ENCODE assay signal across 9 mouse cellular contexts in the genomic region with DNA sequence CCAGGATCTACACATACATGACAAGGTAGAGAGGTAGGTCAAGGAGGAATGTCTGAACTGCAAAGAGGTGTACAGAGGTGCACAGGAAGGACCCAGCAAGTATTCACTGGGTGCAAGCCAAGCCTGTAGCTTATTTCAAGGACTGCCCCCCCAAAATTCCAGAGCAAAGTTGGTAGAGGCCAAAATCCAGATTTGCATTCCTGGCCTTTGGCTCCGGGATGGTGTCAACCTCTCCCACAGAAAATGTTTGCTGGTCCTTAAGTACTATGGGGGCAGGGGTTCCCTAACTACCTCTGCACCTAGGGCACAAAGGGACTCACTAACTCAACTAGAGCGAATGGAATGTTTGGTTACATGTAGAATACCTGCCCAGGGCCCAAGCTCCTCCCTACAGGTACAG. TPM values are rescaled to one million over a fixed set of nuclear protein-coding genes. Genes with fewer than 3 reads are reported as not detected.
DNase-seq lines count a peak whose midpoint lies in the region; ATAC-seq lines count a peak whose summit lies in the region.
"Had no signal": no experiment of that assay in that cellular context is flagged by ENCODE, and none has a peak within 500 bp of the region (broad histone marks: within the 10 kb centered on the region; RNA-seq: fewer than 3 reads in every experiment).

No protein-coding gene starts in this region.

- peak overlapping the region; percentile 75 for H3K9ac ChIP-seq in intestine, embryonic 14.5 days (ENCODE audit: low read length)

- peaks cover 55% of the 10 kb centered on the region for H3K36me3 ChIP-seq in erythroblast, embryonic 14.5 days (ENCODE audit: control insufficient read depth)
- H3K36me3 ChIP-seq in intestine, embryonic 14.5 days (ENCODE audit: control insufficient read depth, insufficient read depth, low read length): peaks cover 17% of the 10 kb centered on the region; the same call in 1 of the 2 replicates

- no peak for DNase-seq in intestine, embryonic 14.5 days (ENCODE audit: low spot score)
- DNase-seq in lung, postnatal 25 days (ENCODE audit: low spot score): peak; percentile 60
- no peak for DNase-seq in urinary bladder, postnatal 36 days (ENCODE audit: low spot score in 2 of 2)
- DNase-seq in layer of hippocampus, postnatal 36 days: no peak
- DNase-seq in thymus, postnatal 25 days: no peak

- ATAC-seq in erythroblast, adult 5-6 weeks (replicated peaks; ENCODE audit: low FRiP score, poor library complexity, severe bottlenecking): no peak
- no peak for ATAC-seq in intestine, embryonic 14.5 days (replicated peaks; ENCODE audit: low FRiP score, low TSS enrichment, low read depth)

- no peaks in the 10 kb centered on the region for H3K27me3 ChIP-seq in erythroblast, embryonic 14.5 days (ENCODE audit: control insufficient read depth)
- no peaks in the 10 kb centered on the region for H3K27me3 ChIP-seq in intestine, embryonic 14.5 days (replicated peaks; ENCODE audit: control insufficient read depth, insufficient read depth, low read length)

- peak overlapping the region; percentile 73 for H3K4me3 ChIP-seq in erythroblast, embryonic 14.5 days (replicated peaks)
- peak overlapping the region; percentile 53; the same call in 1 of the 2 replicates for H3K4me3 ChIP-seq in brown adipose tissue, adult 24 weeks (ENCODE audit: insufficient read depth, low read depth, low read length)
- peak overlapping the region; percentile 74 for H3K4me3 ChIP-seq in intestine, embryonic 14.5 days (ENCODE audit: low read depth, low read length)

- peak overlapping the region; percentile 77 for H3K4me2 ChIP-seq in intestine, embryonic 14.5 days (ENCODE audit: low read length)

- peaks cover 70% of the 10 kb centered on the region for H3K4me1 ChIP-seq in erythroblast, embryonic 14.5 days (ENCODE audit: control insufficient read depth)
- H3K4me1 ChIP-seq in brown adipose tissue, adult 24 weeks (ENCODE audit: control insufficient read depth, insufficient read depth, insufficient read length, low read length): peaks cover 10% of the 10 kb centered on the region; the same call in 1 of the 2 replicates
- H3K4me1 ChIP-seq in intestine, embryonic 14.5 days (replicated peaks; ENCODE audit: control insufficient read depth, insufficient read depth, low read length): peaks cover 26% of the 10 kb centered on the region

- H3K9me3 ChIP-seq in erythroblast, embryonic 14.5 days (ENCODE audit: control insufficient read depth, low read length): no peaks in the 10 kb centered on the region
- no peaks in the 10 kb centered on the region for H3K9me3 ChIP-seq in intestine, embryonic 14.5 days (ENCODE audit: control insufficient read depth, low read length)

- H3K27ac ChIP-seq in brown adipose tissue, adult 24 weeks (replicated peaks; ENCODE audit: low read depth, low read length): peak overlapping the region; percentile 74
- H3K27ac ChIP-seq in intestine, embryonic 14.5 days (ENCODE audit: low read depth): peak overlapping the region; percentile 93; the same call in 1 of the 2 replicates

- 57% methylated on average over 2 of the region's 2 CpGs for WGBS in intestine, embryonic 14.5 days

RNA-seq across cellular contexts. Expression of a gene that starts 1.9 kb away (rescaled TPM):
- 22.6 and 24.0 TPM in 2 replicates for polyA plus RNA-seq in erythroblast, embryonic 14.5 days (2012)
- total RNA-seq in erythroblast, adult 5-6 weeks (2015; ENCODE audit: low replicate concordance): 6.7 and 11.1 TPM in 2 replicates
- total RNA-seq in erythroblast, adult 5-6 weeks (2017; ENCODE audit: low replicate concordance): 5.5 and 7.0 TPM in 2 replicates
- polyA plus RNA-seq in brown adipose tissue, adult 24 weeks (2012; ENCODE audit: insufficient read depth, insufficient read length, missing spikeins): 0.63 and 1.3 TPM in 2 replicates
- 10.7 and 10.8 TPM in 2 replicates for polyA plus RNA-seq in intestine, embryonic 14.5 days (2014; fragmentation: Nextera tagmentation; extraction: Ambion mirVana)
- total RNA-seq in layer of hippocampus, postnatal 36 days (2021): 1 to 10 TPM; 4.9 to 5.8 TPM

RNA-seq across cellular contexts. Expression of a gene that starts 9.1 kb away (rescaled TPM):
- polyA plus RNA-seq in erythroblast, embryonic 14.5 days (2012): 0.23 and 0.39 TPM in 2 replicates
- total RNA-seq in erythroblast, adult 5-6 weeks (2015; ENCODE audit: low replicate concordance): 0.63 TPM in 1 of 2 replicates, not detected in the other
- total RNA-seq in erythroblast, adult 5-6 weeks (2017; ENCODE audit: low replicate concordance): 11.6 TPM in 1 of 2 replicates, not detected in the other
- not detected in 2 replicates for polyA plus RNA-seq in brown adipose tissue, adult 24 weeks (2012; ENCODE audit: insufficient read depth, insufficient read length, missing spikeins)
- 0.81 and 1.4 TPM in 2 replicates for polyA plus RNA-seq in intestine, embryonic 14.5 days (2014; fragmentation: Nextera tagmentation; extraction: Ambion mirVana)
- total RNA-seq in layer of hippocampus, postnatal 36 days (2021): 10 to 100 TPM; 26.8 to 28.6 TPM

RNA-seq across cellular contexts. Expression of a gene that starts 16.2 kb away (rescaled TPM):
- polyA plus RNA-seq in erythroblast, embryonic 14.5 days (2012): 0.03 TPM in 1 of 2 replicates, not detected in the other
- not detected in 2 replicates for total RNA-seq in erythroblast, adult 5-6 weeks (2015; ENCODE audit: low replicate concordance)
- not detected in 2 replicates for total RNA-seq in erythroblast, adult 5-6 weeks (2017; ENCODE audit: low replicate concordance)
- polyA plus RNA-seq in brown adipose tissue, adult 24 weeks (2012; ENCODE audit: insufficient read depth, insufficient read length, missing spikeins): not detected in 2 replicates
- polyA plus RNA-seq in intestine, embryonic 14.5 days (2014; fragmentation: Nextera tagmentation; extraction: Ambion mirVana): 0.23 and 0.27 TPM in 2 replicates
- total RNA-seq in layer of hippocampus, postnatal 36 days (2021): not detected
- total RNA-seq: heart, postnatal 14 days had no signal

RNA-seq across cellular contexts. Expression of a gene that starts 20.9 kb away (rescaled TPM):
- polyA plus RNA-seq in erythroblast, embryonic 14.5 days (2012): not detected in 2 replicates
- total RNA-seq in erythroblast, adult 5-6 weeks (2015; ENCODE audit: low replicate concordance): not detected in 2 replicates
- not detected in 2 replicates for total RNA-seq in erythroblast, adult 5-6 weeks (2017; ENCODE audit: low replicate concordance)
- polyA plus RNA-seq in brown adipose tissue, adult 24 weeks (2012; ENCODE audit: insufficient read depth, insufficient read length, missing spikeins): not detected in 2 replicates
- 0.55 and 0.73 TPM in 2 replicates for polyA plus RNA-seq in intestine, embryonic 14.5 days (2014; fragmentation: Nextera tagmentation; extraction: Ambion mirVana)
- total RNA-seq in layer of hippocampus, postnatal 36 days (2021): under 1 TPM in 1 of 2 experiments, not detected in 1; 0.99 TPM

RNA-seq across cellular contexts. Expression of a gene that starts 35.7 kb away (rescaled TPM):
- 1.2 and 1.6 TPM in 2 replicates for polyA plus RNA-seq in erythroblast, embryonic 14.5 days (2012)
- 9.0 and 9.6 TPM in 2 replicates for total RNA-seq in erythroblast, adult 5-6 weeks (2015; ENCODE audit: low replicate concordance)
- 7.5 and 11.2 TPM in 2 replicates for total RNA-seq in erythroblast, adult 5-6 weeks (2017; ENCODE audit: low replicate concordance)
- polyA plus RNA-seq in brown adipose tissue, adult 24 weeks (2012; ENCODE audit: insufficient read depth, insufficient read length, missing spikeins): 44.4 and 59.3 TPM in 2 replicates
- 25.9 and 26.4 TPM in 2 replicates for polyA plus RNA-seq in intestine, embryonic 14.5 days (2014; fragmentation: Nextera tagmentation; extraction: Ambion mirVana)
- total RNA-seq in layer of hippocampus, postnatal 36 days (2021): 10 to 100 TPM in 1 of 2 experiments, 1 to 10 TPM in 1; 10.0 to 10.5 TPM
